Mouse (Mus musculus) embryonic facial prominence, embryonic 13.5 days (tissue): ENCODE measurements around the gene 4933421I07Rik. TPM values are rescaled to one million over a fixed set of nuclear protein-coding genes. Genes with fewer than 3 reads are reported as not detected.

Experiments used
- ATAC-seq: fragments of 200-750 bp; cut with Nextera tagmentation; 2 replicates; pipeline ENCODE4 v1.8.0; 2017; ENCODE audit warnings: low read depth; ENCODE audit not compliant: insufficient number of reproducible peaks, insufficient read depth, low FRiP score, low TSS enrichment
- H3K27ac ChIP-seq: fragments of 300-500 bp; sonication (generic); 2 replicates; pipeline ENCODE4 v1.5.1; 2015; ENCODE audit warnings: moderate library complexity, mild to moderate bottlenecking, inconsistent platforms
- H3K27me3 ChIP-seq: fragments of 300-500 bp; sonication (generic); 2 replicates; pipeline ENCODE4 v1.6.1; 2015; ENCODE audit warnings: mild to moderate bottlenecking, inconsistent platforms
- H3K36me3 ChIP-seq: fragments of 300-500 bp; sonication (generic); 2 replicates; pipeline ENCODE4 v1.6.1; 2015; ENCODE audit warnings: mild to moderate bottlenecking, inconsistent platforms
- H3K4me1 ChIP-seq: fragments of 300-500 bp; sonication (generic); 2 replicates; pipeline ENCODE4 v1.6.1; 2015; ENCODE audit warnings: inconsistent platforms
- H3K4me2 ChIP-seq: fragments of 300-500 bp; sonication (generic); 2 replicates; pipeline ENCODE4 v1.6.1; 2015; ENCODE audit warnings: moderate library complexity, mild to moderate bottlenecking, inconsistent platforms
- H3K4me3 ChIP-seq: fragments of 300-500 bp; sonication (generic); 2 replicates; pipeline ENCODE4 v1.5.1; 2015; ENCODE audit warnings: mild to moderate bottlenecking, inconsistent platforms
- H3K9ac ChIP-seq: fragments of 300-500 bp; sonication (generic); 2 replicates; pipeline ENCODE4 v1.6.1; 2015; ENCODE audit warnings: mild to moderate bottlenecking, inconsistent platforms
- H3K9me3 ChIP-seq: fragments of 300-500 bp; sonication (generic); 2 replicates; pipeline ENCODE4 v1.6.1; 2016; ENCODE audit warnings: inconsistent platforms
- WGBS: fragments of 180-500 bp; shearing (Covaris S2); methylation state at CpG from one replicate; pipeline ENCODE4 v1.1.7; 2015; ENCODE audit warnings: mixed read lengths; 5-methylcytosine and 5-hydroxymethylcytosine counted together
- polyA plus RNA-seq: library from polyadenylated mRNA; unstranded; fragments of >200 nt; fragmentation: Nextera tagmentation; extraction: Ambion mirVana; gene quantifications from 2 replicates; pipeline ENCODE4 v1.2.1, GENCODE M21; 2015

4933421I07Rik gene
- polyA plus RNA-seq = not detected in 2 replicates

DNA sequence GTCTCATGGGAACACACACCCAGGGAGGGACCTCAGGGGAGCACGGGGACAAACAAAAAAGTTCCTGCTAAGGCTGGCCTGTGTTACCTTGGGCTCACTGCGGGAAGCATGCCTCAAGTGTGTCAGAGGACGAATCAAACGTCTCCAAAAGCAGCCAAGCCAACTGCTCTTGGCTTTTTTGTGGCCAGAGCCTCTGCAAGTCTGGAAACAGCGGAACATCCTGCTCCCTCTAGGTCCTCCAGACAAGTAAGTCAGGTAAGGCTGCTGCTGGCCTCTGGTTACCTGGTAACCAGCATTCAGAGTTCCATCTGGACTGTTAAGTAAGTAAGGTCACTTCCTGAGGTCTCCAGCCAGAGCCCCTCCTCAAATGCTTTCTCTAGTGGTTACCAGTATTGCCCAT is at the start of gene 4933421I07Rik:
Gene 4933421I07Rik (minus strand): TSS at position 271 of the 400 bp plus-strand sequence.
- no peaks in the 10 kb centered on the region for H3K36me3 ChIP-seq
- no peaks in the 10 kb centered on the region for H3K4me1 ChIP-seq
- H3K27ac ChIP-seq = no peak within 1 kb of the TSS
- H3K4me2 ChIP-seq = no peak within 1 kb of the TSS
- ATAC-seq = no peak
- H3K9ac ChIP-seq = no peak within 1 kb of the TSS
- H3K4me3 ChIP-seq = no peak within 1 kb of the TSS
- peaks cover 23% of the 10 kb centered on the region for H3K9me3 ChIP-seq
- 66% methylated on average over 5 of the region's 5 CpGs for WGBS
- H3K27me3 ChIP-seq = no peaks in the 10 kb centered on the region

DNA sequence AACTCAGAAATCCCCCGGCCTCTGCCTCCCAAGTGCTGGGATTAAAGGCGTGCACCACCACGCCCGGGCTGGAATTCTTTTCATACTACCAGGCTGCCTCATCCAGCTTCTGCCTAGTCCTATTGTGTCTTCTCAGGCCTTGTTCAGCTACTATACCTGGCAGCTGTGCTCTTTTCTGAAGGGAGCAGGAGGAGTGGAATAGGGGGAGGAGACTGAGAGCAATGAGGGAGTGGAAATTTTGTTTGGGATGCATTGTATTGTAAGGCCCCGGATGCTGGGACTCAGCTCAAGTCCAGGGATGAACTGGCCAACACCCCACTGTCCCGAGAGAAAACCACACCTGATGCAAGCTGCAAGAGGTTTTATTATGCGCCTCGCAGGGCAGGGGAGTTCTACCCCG is 49.4 kb upstream of the 4933421I07Rik start:
- 91% methylated on average over 9 of the region's 9 CpGs for WGBS
- Histone ChIP-seq H3K9me3 (peaks cover 14% of the 10 kb centered on the region), H3K4me3 (no peak overlapping the region), H3K4me2 (no peak overlapping the region), H3K4me1 (no peaks in the 10 kb centered on the region), H3K27me3 (no peaks in the 10 kb centered on the region), H3K9ac (no peak overlapping the region), H3K36me3 (peaks cover 67% of the 10 kb centered on the region), H3K27ac (no peak overlapping the region)
- no peak for ATAC-seq

DNA sequence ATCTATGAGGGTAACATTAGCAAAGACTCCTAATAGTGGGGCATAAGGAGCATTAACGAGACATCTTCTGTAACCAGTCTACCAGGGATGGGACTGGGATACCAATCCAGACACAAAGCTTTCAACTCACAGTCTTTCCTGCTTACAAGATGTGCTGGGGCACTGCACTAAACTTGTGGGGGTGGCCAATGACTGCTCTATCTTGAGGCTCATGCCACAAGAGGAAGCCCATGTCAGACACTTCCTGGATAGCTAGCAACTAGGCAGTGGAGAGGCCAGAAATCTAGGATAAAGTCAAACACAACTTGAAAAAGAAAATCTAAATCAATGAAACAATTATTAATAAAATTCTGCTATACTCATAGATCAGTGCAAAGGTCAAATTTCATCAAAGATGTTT is 48.3 kb upstream of the 4933421I07Rik start:
- H3K27ac ChIP-seq = no peak overlapping the region
- 79% methylated on average over 1 of the region's 1 CpGs for WGBS
- no peak overlapping the region for H3K9ac ChIP-seq
- H3K4me3 ChIP-seq = no peak overlapping the region
- H3K36me3 ChIP-seq = peaks cover 63% of the 10 kb centered on the region
- no peaks in the 10 kb centered on the region for H3K4me1 ChIP-seq
- peaks cover 14% of the 10 kb centered on the region for H3K9me3 ChIP-seq
- H3K27me3 ChIP-seq = no peaks in the 10 kb centered on the region
- no peak overlapping the region for H3K4me2 ChIP-seq
- no peak for ATAC-seq

DNA sequence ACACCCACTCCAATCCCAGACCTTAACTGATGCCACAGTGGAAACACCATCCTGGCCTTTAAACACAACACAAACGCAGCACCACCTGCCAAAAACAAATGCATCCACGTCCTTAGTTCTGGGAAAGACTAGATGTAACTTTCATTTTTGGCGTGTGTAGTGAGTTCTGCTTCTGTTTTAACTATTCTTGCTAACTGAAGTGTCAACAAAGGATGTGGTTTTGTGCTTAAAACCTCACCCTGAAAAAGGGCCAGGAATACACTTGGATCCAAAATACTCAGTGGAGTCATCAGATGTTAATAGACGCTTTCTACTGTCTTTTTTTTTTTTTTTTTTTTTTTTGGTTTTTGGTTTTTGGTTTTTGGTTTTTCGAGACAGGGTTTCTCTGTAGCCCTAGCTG is 42.9 kb upstream of the 4933421I07Rik start:
- H3K9me3 ChIP-seq = peaks cover 10% of the 10 kb centered on the region; the same call in 1 of the 2 replicates
- no peak overlapping the region for H3K4me2 ChIP-seq
- no peaks in the 10 kb centered on the region for H3K27me3 ChIP-seq
- no peak overlapping the region for H3K4me3 ChIP-seq
- peaks cover 59% of the 10 kb centered on the region for H3K36me3 ChIP-seq
- H3K9ac ChIP-seq = no peak overlapping the region
- WGBS = 92% methylated on average over 5 of the region's 5 CpGs
- ATAC-seq = no peak
- H3K27ac ChIP-seq = no peak overlapping the region
- no peaks in the 10 kb centered on the region for H3K4me1 ChIP-seq

DNA sequence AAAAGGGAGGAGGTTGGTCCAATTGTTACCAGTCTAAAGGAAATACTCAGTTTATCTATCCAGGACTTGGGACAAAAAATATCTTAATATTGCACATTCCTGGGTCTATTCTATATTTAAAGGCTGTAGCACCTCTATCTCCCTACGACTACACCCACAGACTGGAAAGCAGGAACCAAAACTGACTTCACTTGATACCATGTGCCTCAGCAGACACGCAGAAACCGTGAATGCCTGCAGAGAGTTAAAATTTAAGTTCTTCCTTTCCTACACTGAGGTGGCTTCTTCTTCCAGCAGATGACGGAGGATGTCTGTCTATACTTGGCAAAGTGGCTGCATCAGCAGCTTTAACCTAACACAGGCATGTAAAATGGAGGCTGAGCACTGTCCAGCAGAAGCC is 42.4 kb upstream of the 4933421I07Rik start:
- Histone ChIP-seq H3K9ac (no peak overlapping the region), H3K9me3 (peaks cover 6% of the 10 kb centered on the region; the same call in 1 of the 2 replicates), H3K27me3 (no peaks in the 10 kb centered on the region), H3K4me1 (no peaks in the 10 kb centered on the region), H3K4me3 (no peak overlapping the region), H3K27ac (no peak overlapping the region), H3K4me2 (no peak overlapping the region), H3K36me3 (peaks cover 59% of the 10 kb centered on the region)
- 94% methylated on average over 4 of the region's 4 CpGs for WGBS
- ATAC-seq = no peak

DNA sequence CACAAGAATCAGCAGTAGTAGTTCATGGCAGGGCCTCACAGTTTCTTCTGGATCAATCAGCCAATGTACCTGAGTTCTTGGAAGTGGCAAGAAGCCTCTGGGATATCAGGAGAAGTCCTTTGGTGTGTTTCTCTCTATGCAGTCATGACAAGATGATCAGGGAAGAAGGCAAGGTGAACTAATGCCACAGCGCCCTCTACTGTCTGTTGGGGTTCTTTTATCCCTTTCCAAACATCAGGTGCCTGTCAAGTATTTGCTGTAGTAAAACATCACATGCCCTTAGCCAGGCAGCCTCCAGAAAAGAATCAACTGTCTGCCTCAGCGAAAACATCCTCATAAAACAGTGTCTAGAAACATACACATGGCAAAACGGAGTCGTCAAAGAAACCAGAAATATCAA is 6.7 kb upstream of the 4933421I07Rik start:
- WGBS = 62% methylated on average over 4 of the region's 4 CpGs
- no peaks in the 10 kb centered on the region for H3K4me1 ChIP-seq
- H3K4me3 ChIP-seq = no peak overlapping the region
- peaks cover 9% of the 10 kb centered on the region for H3K9me3 ChIP-seq
- H3K9ac ChIP-seq = no peak overlapping the region
- no peak overlapping the region for H3K27ac ChIP-seq
- H3K4me2 ChIP-seq = no peak overlapping the region
- ATAC-seq = no peak
- H3K27me3 ChIP-seq = no peaks in the 10 kb centered on the region
- no peaks in the 10 kb centered on the region for H3K36me3 ChIP-seq

DNA sequence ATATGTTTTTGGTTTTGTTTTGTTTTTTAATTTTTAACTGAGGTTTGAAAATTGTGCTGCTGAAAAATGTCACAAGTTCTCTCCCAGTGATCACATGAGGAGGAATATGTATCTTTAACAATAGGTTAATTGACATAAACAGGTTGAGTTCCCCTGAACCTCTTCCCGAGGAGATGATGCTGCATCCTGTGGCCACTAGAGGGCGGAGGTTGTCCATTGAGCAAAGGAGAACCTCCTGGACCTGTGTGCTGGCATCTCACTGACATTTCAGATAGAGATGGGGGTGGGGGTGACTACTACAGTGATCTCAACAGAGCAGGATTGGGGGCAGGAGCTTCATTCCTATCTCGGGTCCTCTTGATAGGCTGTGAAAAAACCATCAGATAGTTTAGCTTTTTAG is 2.7 kb upstream of the 4933421I07Rik start:
- no peak for ATAC-seq
- Histone ChIP-seq H3K4me3 (no peak overlapping the region), H3K27ac (no peak overlapping the region), H3K27me3 (no peaks in the 10 kb centered on the region), H3K9ac (no peak overlapping the region), H3K4me2 (no peak overlapping the region), H3K4me1 (no peaks in the 10 kb centered on the region), H3K36me3 (no peaks in the 10 kb centered on the region), H3K9me3 (peaks cover 23% of the 10 kb centered on the region)
- WGBS = 35% methylated on average over 3 of the region's 3 CpGs

DNA sequence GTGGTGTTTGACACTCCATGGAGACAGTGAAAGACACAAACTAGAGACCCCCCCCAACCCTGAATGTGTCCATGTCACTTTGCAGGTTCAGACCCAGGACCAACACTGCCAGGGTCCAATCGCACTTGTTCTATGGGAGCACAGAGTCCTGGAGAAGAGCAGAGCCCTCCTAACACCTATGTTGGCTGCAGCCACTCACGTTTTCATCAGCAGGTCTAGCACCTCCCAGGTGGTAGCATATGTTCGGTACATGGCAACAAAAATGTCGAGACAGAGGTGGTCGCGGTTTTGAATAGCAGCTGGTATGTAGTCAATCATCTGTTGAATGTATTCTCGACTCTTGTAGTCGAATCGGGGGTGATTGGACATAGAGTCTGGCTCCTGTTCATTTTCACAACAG is 568 bp downstream of the 4933421I07Rik start:
- Histone ChIP-seq H3K4me3 (no peak overlapping the region), H3K36me3 (no peaks in the 10 kb centered on the region), H3K9me3 (peaks cover 23% of the 10 kb centered on the region), H3K4me2 (no peak overlapping the region), H3K27ac (no peak overlapping the region), H3K27me3 (no peaks in the 10 kb centered on the region), H3K4me1 (no peaks in the 10 kb centered on the region), H3K9ac (no peak overlapping the region)
- ATAC-seq = no peak
- WGBS = 87% methylated on average over 9 of the region's 9 CpGs

Other genes with a start within 250 kb of the 4933421I07Rik start
- gene Vmn2r61, start 188.1 kb downstream of the 4933421I07Rik start, polyA plus RNA-seq = not detected in 2 replicates
- 12.4 and 14.7 TPM in 2 replicates for gene Zfp141, start 57.6 kb upstream of the 4933421I07Rik start, polyA plus RNA-seq
- not detected in 2 replicates for gene Gm21028, start 130.5 kb upstream of the 4933421I07Rik start, polyA plus RNA-seq
- gene Zfp977, start 144.4 kb upstream of the 4933421I07Rik start, polyA plus RNA-seq = 1.9 and 2.3 TPM in 2 replicates
- gene Zfp976, start 194.5 kb upstream of the 4933421I07Rik start, polyA plus RNA-seq = 3.6 and 4.9 TPM in 2 replicates
- 9.5 TPM in 2 replicates for gene Zfp975, start 244.6 kb upstream of the 4933421I07Rik start, polyA plus RNA-seq